Mouse (Mus musculus): ENCODE measurements around the gene Mindy4. TPM values are rescaled to one million over a fixed set of nuclear protein-coding genes. Genes with fewer than 3 reads are reported as not detected.

Mindy4 gene
- polyA plus RNA-seq, 1 experiment from 2014 or later: 8.9 TPM

- no peak for ATAC-seq (ENCODE audit: insufficient number of reproducible peaks, insufficient read depth, low FRiP score, low read depth)
- H3K9ac ChIP-seq (ENCODE audit: low read length): no peak overlapping the region
- no peak overlapping the region for H3K4me3 ChIP-seq (ENCODE audit: control insufficient read depth in 1 of 2, insufficient read depth in 1 of 2, low read depth in 1 of 2, low read length in 2 of 2)
- H3K27ac ChIP-seq (replicated peaks in 1 of 2; ENCODE audit: control insufficient read depth in 1 of 2, insufficient read depth in 1 of 2, low read depth in 2 of 2, low read length in 2 of 2): no peak overlapping the region
- no peaks in the 10 kb centered on the region for H3K36me3 ChIP-seq (ENCODE audit: control insufficient read depth, insufficient read depth, low read length)
- no peak overlapping the region for H3K4me2 ChIP-seq (ENCODE audit: low read length)
- H3K27me3 ChIP-seq (ENCODE audit: control insufficient read depth, insufficient read depth, low read length): no peaks in the 10 kb centered on the region
- peaks cover 0 to 9% of the 10 kb centered on the region in 2 experiments; a peak in 2 of 4 replicates for H3K4me1 ChIP-seq (ENCODE audit: control insufficient read depth in 2 of 2, insufficient read depth in 2 of 2, low read length in 2 of 2)
- no peaks in the 10 kb centered on the region for H3K9me3 ChIP-seq (ENCODE audit: control insufficient read depth, low read length)
- 76% methylated on average over 13 of the region's 13 CpGs for WGBS
These were observed 53.5 kb downstream of the Mindy4 start for GRCm38 (mm10) chr6:55256500-55257191.

GRCm38 (mm10) chr6:55257246-55257645, 54.1 kb downstream of the Mindy4 start:
- no peak overlapping the region for H3K27ac ChIP-seq (replicated peaks in 1 of 2; ENCODE audit: control insufficient read depth in 1 of 2, insufficient read depth in 1 of 2, low read depth in 2 of 2, low read length in 2 of 2)

GRCm38 (mm10) chr6:55258428-55259325, 55.5 kb downstream of the Mindy4 start:
- Histone ChIP-seq H3K9ac (ENCODE audit: low read length) (no peak overlapping the region), H3K4me2 (ENCODE audit: low read length) (no peak overlapping the region), H3K9me3 (ENCODE audit: control insufficient read depth, low read length) (no peaks in the 10 kb centered on the region), H3K27me3 (ENCODE audit: control insufficient read depth, insufficient read depth, low read length) (no peaks in the 10 kb centered on the region), H3K27ac (replicated peaks in 1 of 2; ENCODE audit: control insufficient read depth in 1 of 2, insufficient read depth in 1 of 2, low read depth in 2 of 2, low read length in 2 of 2) (no peak overlapping the region; a peak in 1 of 4 replicates), H3K36me3 (ENCODE audit: control insufficient read depth, insufficient read depth, low read length) (no peaks in the 10 kb centered on the region), H3K4me1 (ENCODE audit: control insufficient read depth in 2 of 2, insufficient read depth in 2 of 2, low read length in 2 of 2) (peaks cover 4 to 11% of the 10 kb centered on the region in 2 experiments; a peak in 2 of 4 replicates), H3K4me3 (ENCODE audit: control insufficient read depth in 1 of 2, insufficient read depth in 1 of 2, low read depth in 1 of 2, low read length in 2 of 2) (no peak overlapping the region)
- WGBS: 67% methylated on average over 14 of the region's 14 CpGs
- no peak for ATAC-seq (ENCODE audit: insufficient number of reproducible peaks, insufficient read depth, low FRiP score, low read depth)

More at GRCm38 (mm10) chr6:55257246-55257645, 54.1 kb downstream of the Mindy4 start:
- Histone ChIP-seq H3K4me3 (ENCODE audit: control insufficient read depth in 1 of 2, insufficient read depth in 1 of 2, low read depth in 1 of 2, low read length in 2 of 2) (no peak overlapping the region), H3K4me1 (ENCODE audit: control insufficient read depth in 2 of 2, insufficient read depth in 2 of 2, low read length in 2 of 2) (peaks cover 1 to 11% of the 10 kb centered on the region in 2 experiments; a peak in 2 of 4 replicates), H3K9ac (ENCODE audit: low read length) (no peak overlapping the region), H3K27me3 (ENCODE audit: control insufficient read depth, insufficient read depth, low read length) (no peaks in the 10 kb centered on the region), H3K9me3 (ENCODE audit: control insufficient read depth, low read length) (no peaks in the 10 kb centered on the region), H3K36me3 (ENCODE audit: control insufficient read depth, insufficient read depth, low read length) (no peaks in the 10 kb centered on the region), H3K4me2 (ENCODE audit: low read length) (no peak overlapping the region)
- ATAC-seq (ENCODE audit: insufficient number of reproducible peaks, insufficient read depth, low FRiP score, low read depth): no peak
- 92% methylated on average over 7 of the region's 7 CpGs for WGBS

GRCm38 (mm10) chr6:55262161-55262560, 59.0 kb downstream of the Mindy4 start:
- WGBS: 66% methylated on average over 12 of the region's 12 CpGs
- Histone ChIP-seq H3K27me3 (ENCODE audit: control insufficient read depth, insufficient read depth, low read length) (no peaks in the 10 kb centered on the region), H3K4me1 (ENCODE audit: control insufficient read depth in 2 of 2, insufficient read depth in 2 of 2, low read length in 2 of 2) (peaks cover 4 to 11% of the 10 kb centered on the region in 2 experiments; a peak in 2 of 4 replicates), H3K36me3 (ENCODE audit: control insufficient read depth, insufficient read depth, low read length) (no peaks in the 10 kb centered on the region), H3K27ac (replicated peaks in 1 of 2; ENCODE audit: control insufficient read depth in 1 of 2, insufficient read depth in 1 of 2, low read depth in 2 of 2, low read length in 2 of 2) (no peak overlapping the region), H3K9me3 (ENCODE audit: control insufficient read depth, low read length) (no peaks in the 10 kb centered on the region), H3K4me2 (ENCODE audit: low read length) (no peak overlapping the region), H3K4me3 (ENCODE audit: control insufficient read depth in 1 of 2, insufficient read depth in 1 of 2, low read depth in 1 of 2, low read length in 2 of 2) (no peak overlapping the region), H3K9ac (ENCODE audit: low read length) (no peak overlapping the region)
- ATAC-seq (ENCODE audit: insufficient number of reproducible peaks, insufficient read depth, low FRiP score, low read depth): no peak

- H3K4me2 ChIP-seq (ENCODE audit: low read length): no peak overlapping the region
- 66% methylated on average over 5 of the region's 5 CpGs for WGBS
- no peak overlapping the region for H3K9ac ChIP-seq (ENCODE audit: low read length)
- ATAC-seq (ENCODE audit: insufficient number of reproducible peaks, insufficient read depth, low FRiP score, low read depth): no peak
- no peaks in the 10 kb centered on the region for H3K36me3 ChIP-seq (ENCODE audit: control insufficient read depth, insufficient read depth, low read length)
- H3K4me1 ChIP-seq (ENCODE audit: control insufficient read depth in 2 of 2, insufficient read depth in 2 of 2, low read length in 2 of 2): peaks cover 4 to 9% of the 10 kb centered on the region in 2 experiments; a peak in 2 of 4 replicates
- H3K27me3 ChIP-seq (ENCODE audit: control insufficient read depth, insufficient read depth, low read length): no peaks in the 10 kb centered on the region
- H3K4me3 ChIP-seq (ENCODE audit: control insufficient read depth in 1 of 2, insufficient read depth in 1 of 2, low read depth in 1 of 2, low read length in 2 of 2): no peak overlapping the region
- H3K9me3 ChIP-seq (ENCODE audit: control insufficient read depth, low read length): no peaks in the 10 kb centered on the region
- H3K27ac ChIP-seq (replicated peaks in 1 of 2; ENCODE audit: control insufficient read depth in 1 of 2, insufficient read depth in 1 of 2, low read depth in 2 of 2, low read length in 2 of 2): no peak overlapping the region
These were observed 60.4 kb downstream of the Mindy4 start for GRCm38 (mm10) chr6:55263490-55264046.

GRCm38 (mm10) chr6:55264741-55265366, 61.7 kb downstream of the Mindy4 start:
- Histone ChIP-seq H3K27me3 (ENCODE audit: control insufficient read depth, insufficient read depth, low read length) (no peaks in the 10 kb centered on the region), H3K4me2 (ENCODE audit: low read length) (no peak overlapping the region), H3K9ac (ENCODE audit: low read length) (no peak overlapping the region), H3K27ac (replicated peaks in 1 of 2; ENCODE audit: control insufficient read depth in 1 of 2, insufficient read depth in 1 of 2, low read depth in 2 of 2, low read length in 2 of 2) (no peak overlapping the region), H3K36me3 (ENCODE audit: control insufficient read depth, insufficient read depth, low read length) (no peaks in the 10 kb centered on the region), H3K4me3 (ENCODE audit: control insufficient read depth in 1 of 2, insufficient read depth in 1 of 2, low read depth in 1 of 2, low read length in 2 of 2) (no peak overlapping the region), H3K4me1 (ENCODE audit: control insufficient read depth in 2 of 2, insufficient read depth in 2 of 2, low read length in 2 of 2) (peaks cover 4 to 8% of the 10 kb centered on the region in 2 experiments; a peak in 2 of 4 replicates), H3K9me3 (ENCODE audit: control insufficient read depth, low read length) (no peaks in the 10 kb centered on the region)
- 76% methylated on average over 7 of the region's 7 CpGs for WGBS
- ATAC-seq (ENCODE audit: insufficient number of reproducible peaks, insufficient read depth, low FRiP score, low read depth): no peak

- Histone ChIP-seq H3K9me3 (ENCODE audit: control insufficient read depth, low read length) (no peaks in the 10 kb centered on the region), H3K9ac (ENCODE audit: low read length) (no peak overlapping the region), H3K4me1 (ENCODE audit: control insufficient read depth in 2 of 2, insufficient read depth in 2 of 2, low read length in 2 of 2) (peaks cover 17 to 25% of the 10 kb centered on the region in 2 experiments), H3K4me2 (ENCODE audit: low read length) (no peak overlapping the region), H3K27ac (replicated peaks in 1 of 2; ENCODE audit: control insufficient read depth in 1 of 2, insufficient read depth in 1 of 2, low read depth in 2 of 2, low read length in 2 of 2) (no peak overlapping the region), H3K27me3 (ENCODE audit: control insufficient read depth, insufficient read depth, low read length) (no peaks in the 10 kb centered on the region), H3K4me3 (ENCODE audit: control insufficient read depth in 1 of 2, insufficient read depth in 1 of 2, low read depth in 1 of 2, low read length in 2 of 2) (no peak overlapping the region), H3K36me3 (ENCODE audit: control insufficient read depth, insufficient read depth, low read length) (no peaks in the 10 kb centered on the region)
- 86% methylated on average over 7 of the region's 7 CpGs for WGBS
- no peak for ATAC-seq (ENCODE audit: insufficient number of reproducible peaks, insufficient read depth, low FRiP score, low read depth)
These were observed 69.8 kb downstream of the Mindy4 start for GRCm38 (mm10) chr6:55272952-55273351.

Measured in heart, embryonic 14.5 days (tissue).